Mouse (Mus musculus): ENCODE results near the gene R3hdm4. TPM values are rescaled to one million over a fixed set of nuclear protein-coding genes. Genes with fewer than 3 reads are reported as not detected.

R3hdm4 gene
- polyA plus RNA-seq, 1 experiment, result 162 TPM

DNA sequence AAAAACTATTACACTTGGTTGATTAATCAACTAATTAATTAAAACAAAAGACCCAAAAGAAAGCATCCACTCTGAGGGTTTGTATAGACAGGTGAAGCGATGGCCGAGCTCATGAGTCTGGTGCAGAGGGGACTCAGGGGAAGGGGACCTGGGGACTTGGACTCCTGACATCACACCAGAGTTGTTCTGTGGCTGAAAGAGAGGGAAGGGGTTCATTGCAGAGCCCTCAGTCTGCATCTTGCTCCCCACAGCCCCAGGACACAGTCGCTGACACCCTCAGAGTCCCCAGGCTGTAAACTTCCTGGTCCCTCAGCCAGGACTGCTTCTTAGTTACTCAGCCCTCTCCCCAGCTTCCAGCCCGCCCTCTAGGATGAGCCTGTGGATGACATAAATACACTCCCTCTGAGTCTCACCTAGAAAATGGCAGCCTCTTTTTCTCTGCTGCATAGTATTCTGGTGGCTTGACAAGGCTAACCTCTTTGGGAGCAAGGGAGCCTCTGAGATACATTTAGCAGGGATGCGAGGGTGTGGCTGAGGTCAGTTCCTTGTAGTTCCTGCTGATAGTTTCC is 3.4 kb downstream of the R3hdm4 start:
- WGBS, result 71% methylated on average over 5 of the region's 5 CpGs
- Histone ChIP-seq H3K4me1 (ENCODE audit: control insufficient read depth, insufficient read depth, low read length) (peaks cover 13% of the 10 kb centered on the region), H3K4me3 (replicated peaks; ENCODE audit: extremely low read depth, low read depth, low read length) (no peak overlapping the region)
- TF ChIP-seq CTCF (IDR thresholded peaks at IDR 0.05; ENCODE audit: insufficient read depth, low read length) (no peak), POLR2A (IDR thresholded peaks at IDR 0.05; ENCODE audit: borderline replicate concordance, extremely low read depth, low read depth, low read length) (no peak)
- no peak for DNase-seq

DNA sequence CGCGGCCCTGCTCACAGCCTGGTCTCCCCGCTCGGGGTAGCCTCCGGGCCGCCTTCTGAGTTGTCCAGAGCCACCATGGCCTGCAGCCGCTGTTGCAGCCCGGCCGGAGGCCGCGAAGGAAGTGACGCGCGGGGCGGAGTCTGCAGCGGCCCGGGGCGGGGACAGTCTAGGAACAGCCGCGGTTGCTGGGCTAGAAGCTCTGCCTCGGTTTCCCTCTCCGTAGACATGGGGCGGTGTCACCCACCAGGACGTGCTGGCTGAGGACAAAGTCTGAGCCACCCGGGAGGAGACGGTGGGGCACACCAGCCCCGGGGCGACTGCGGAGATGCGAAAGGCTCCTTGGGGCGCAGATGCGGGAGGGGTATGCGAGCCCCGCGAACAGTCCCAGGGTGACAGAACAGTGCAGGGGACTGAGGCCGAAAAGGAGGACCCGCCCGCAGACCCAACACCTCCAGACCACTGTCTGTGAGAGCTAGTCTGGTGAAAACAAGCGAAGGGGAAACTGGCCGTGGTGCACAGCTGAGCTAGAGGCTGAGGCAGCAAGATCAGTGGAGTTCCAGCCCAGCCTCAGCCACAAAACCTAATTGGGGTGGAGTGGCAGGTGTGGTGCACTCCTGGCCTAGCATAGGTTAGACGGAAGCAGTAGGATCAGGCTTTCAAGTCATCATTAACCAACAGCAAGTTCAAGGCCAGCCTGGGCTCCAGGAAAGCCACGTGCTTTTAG is 4.0 kb downstream of the R3hdm4 start, which contains the start of gene Kiss1r:
Gene Kiss1r, plus strand, starts transcription at position 164 of the 724 bp plus-strand sequence.
- Histone ChIP-seq H3K4me3 (replicated peaks; ENCODE audit: extremely low read depth, low read depth, low read length) (peak within 1 kb of the TSS; percentile 89), H3K4me1 (ENCODE audit: control insufficient read depth, insufficient read depth, low read length) (peaks cover 13% of the 10 kb centered on the region)
- peak; percentile 93 for DNase-seq
- TF ChIP-seq CTCF (IDR thresholded peaks at IDR 0.05; ENCODE audit: insufficient read depth, low read length) (no peak), POLR2A (IDR thresholded peaks at IDR 0.05; ENCODE audit: borderline replicate concordance, extremely low read depth, low read depth, low read length) (peak; percentile 90)
- WGBS, result 2% methylated on average over 42 of the region's 42 CpGs

DNA sequence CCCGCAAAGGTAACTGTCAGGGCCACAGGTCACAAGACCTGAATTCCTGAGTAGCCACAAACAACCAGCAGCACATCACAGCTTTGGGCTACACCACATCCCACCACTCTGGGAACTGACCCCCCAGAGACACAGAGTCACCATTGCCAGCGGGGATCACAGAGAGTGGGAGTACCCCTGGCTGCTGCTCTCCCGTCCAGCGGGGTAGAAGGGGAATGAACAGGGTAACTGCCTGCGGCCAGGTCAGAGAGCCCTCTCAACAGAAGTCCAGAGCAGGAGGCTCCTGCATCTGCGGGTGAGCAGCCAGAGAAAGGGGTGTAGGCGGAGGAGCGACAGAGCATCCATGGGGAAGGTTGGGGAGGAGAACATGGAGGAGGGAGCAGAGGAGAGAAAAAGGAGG is 4.9 kb downstream of the R3hdm4 start:
- peak overlapping the region; percentile 89 for H3K4me3 ChIP-seq (replicated peaks; ENCODE audit: extremely low read depth, low read depth, low read length)
- 4% methylated on average over 8 of the region's 8 CpGs for WGBS
- peaks cover 13% of the 10 kb centered on the region for H3K4me1 ChIP-seq (ENCODE audit: control insufficient read depth, insufficient read depth, low read length)
- TF ChIP-seq POLR2A (IDR thresholded peaks at IDR 0.05; ENCODE audit: borderline replicate concordance, extremely low read depth, low read depth, low read length), result no peak
- no peak for TF ChIP-seq CTCF (IDR thresholded peaks at IDR 0.05; ENCODE audit: insufficient read depth, low read length)
- no peak for DNase-seq

DNA sequence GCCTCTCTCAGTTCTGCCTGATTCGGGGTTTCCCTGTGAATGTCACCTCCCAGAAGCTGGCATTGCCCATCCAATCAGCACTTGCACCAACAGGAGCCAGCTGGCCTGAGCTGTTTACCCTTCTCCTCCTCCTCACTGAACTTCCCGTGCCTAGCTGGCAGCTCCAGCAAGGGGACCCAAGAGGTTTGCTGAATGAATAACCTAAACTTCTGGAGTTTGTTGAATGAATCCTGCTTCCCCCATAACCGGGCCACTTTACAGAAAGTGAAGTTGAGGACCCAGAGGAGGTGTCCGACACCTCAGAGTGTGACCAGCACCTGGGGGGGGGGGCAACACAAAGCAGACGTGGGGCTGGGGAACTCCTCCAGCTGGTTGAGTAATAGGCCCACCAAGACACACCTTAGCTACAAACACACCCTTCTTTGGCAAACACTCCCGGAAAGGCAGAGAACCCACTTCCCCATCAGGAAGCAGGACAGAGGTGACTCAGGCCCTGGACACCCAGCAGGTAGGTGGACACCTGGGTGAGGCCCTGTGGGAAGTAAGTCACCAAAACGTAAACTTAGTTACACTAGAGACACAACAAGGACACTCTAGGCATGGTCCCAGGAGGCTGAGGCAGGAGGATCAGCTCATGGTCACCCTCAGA is 5.9 kb downstream of the R3hdm4 start:
- 49% methylated on average over 7 of the region's 7 CpGs for WGBS
- TF ChIP-seq POLR2A (IDR thresholded peaks at IDR 0.05; ENCODE audit: borderline replicate concordance, extremely low read depth, low read depth, low read length) (no peak), CTCF (IDR thresholded peaks at IDR 0.05; ENCODE audit: insufficient read depth, low read length) (no peak)
- DNase-seq, result no peak
- Histone ChIP-seq H3K4me1 (ENCODE audit: control insufficient read depth, insufficient read depth, low read length) (peaks cover 13% of the 10 kb centered on the region), H3K4me3 (replicated peaks; ENCODE audit: extremely low read depth, low read depth, low read length) (no peak overlapping the region)

DNA sequence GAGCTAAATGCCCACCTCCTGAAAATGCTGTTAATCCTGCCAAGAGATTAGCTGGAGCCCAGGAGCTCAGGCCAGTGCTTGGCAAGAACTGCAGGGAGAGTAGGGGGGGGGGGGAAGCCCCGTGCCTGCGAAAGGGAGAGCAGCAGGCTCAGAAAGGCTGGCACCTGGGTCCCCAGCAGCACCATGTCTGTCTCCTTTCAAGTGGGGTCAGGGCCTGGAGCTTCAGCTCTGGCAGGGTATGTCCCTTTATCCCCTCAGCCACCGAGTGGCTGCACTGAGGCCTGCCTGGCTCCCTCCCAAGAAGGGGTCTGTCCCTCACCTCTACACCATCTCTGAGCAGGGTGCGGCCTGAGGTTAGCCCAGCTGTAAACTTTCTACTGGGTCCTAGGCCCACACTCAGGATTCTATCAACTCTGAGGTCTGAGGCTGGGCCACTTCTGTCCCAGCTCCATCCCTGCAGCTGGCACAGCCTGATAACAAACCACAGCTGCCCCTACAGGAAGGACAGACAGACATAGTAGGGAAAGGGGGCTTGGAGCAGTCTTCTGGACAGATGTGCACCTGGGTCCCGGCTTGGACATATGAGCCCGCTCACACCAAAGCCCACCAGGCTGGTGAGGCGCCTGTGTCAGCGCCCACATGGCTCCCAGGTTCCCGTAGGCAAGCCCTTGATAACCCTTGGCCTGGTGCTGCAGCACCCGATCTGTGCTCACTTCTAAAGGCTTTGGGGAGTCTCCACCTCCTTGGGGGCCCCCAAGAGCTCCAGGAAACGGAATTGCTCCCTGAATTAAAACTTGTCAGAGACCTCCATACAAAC is 6.7 kb downstream of the R3hdm4 start:
- 64% methylated on average over 11 of the region's 11 CpGs for WGBS

DNA sequence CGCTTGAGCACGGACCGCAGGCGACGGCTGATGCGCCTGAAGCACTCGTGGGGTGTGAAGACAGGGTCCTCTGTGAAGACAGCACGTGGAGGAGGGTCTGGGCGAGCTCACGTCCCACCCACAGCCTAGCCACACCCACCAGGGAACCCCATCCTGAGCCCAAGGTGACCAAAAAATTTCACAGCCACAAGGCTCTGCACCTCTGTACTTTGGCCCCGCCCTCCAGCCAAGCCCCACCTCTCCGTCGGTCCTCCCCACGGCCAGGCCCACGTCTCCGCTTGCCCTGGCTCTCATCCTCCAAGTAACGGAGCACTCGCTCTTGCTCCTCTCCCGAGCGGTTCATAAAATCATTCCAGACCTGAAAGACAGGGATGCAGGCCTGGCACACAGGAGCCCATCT is 8.6 kb downstream of the R3hdm4 start:
- H3K4me3 ChIP-seq (replicated peaks; ENCODE audit: extremely low read depth, low read depth, low read length), result no peak overlapping the region
- 77% methylated on average over 20 of the region's 20 CpGs for WGBS
- H3K4me1 ChIP-seq (ENCODE audit: control insufficient read depth, insufficient read depth, low read length), result peaks cover 14% of the 10 kb centered on the region
- no peak for TF ChIP-seq CTCF (IDR thresholded peaks at IDR 0.05; ENCODE audit: insufficient read depth, low read length)
- no peak for TF ChIP-seq POLR2A (IDR thresholded peaks at IDR 0.05; ENCODE audit: borderline replicate concordance, extremely low read depth, low read depth, low read length)
- DNase-seq, result no peak

More for the DNA sequence above, 6.7 kb downstream of the R3hdm4 start:
- no peak for TF ChIP-seq POLR2A (IDR thresholded peaks at IDR 0.05; ENCODE audit: borderline replicate concordance, extremely low read depth, low read depth, low read length)
- TF ChIP-seq CTCF (IDR thresholded peaks at IDR 0.05; ENCODE audit: insufficient read depth, low read length), result no peak
- DNase-seq, result no peak
- peaks cover 14% of the 10 kb centered on the region for H3K4me1 ChIP-seq (ENCODE audit: control insufficient read depth, insufficient read depth, low read length)
- no peak overlapping the region for H3K4me3 ChIP-seq (replicated peaks; ENCODE audit: extremely low read depth, low read depth, low read length)

DNA sequence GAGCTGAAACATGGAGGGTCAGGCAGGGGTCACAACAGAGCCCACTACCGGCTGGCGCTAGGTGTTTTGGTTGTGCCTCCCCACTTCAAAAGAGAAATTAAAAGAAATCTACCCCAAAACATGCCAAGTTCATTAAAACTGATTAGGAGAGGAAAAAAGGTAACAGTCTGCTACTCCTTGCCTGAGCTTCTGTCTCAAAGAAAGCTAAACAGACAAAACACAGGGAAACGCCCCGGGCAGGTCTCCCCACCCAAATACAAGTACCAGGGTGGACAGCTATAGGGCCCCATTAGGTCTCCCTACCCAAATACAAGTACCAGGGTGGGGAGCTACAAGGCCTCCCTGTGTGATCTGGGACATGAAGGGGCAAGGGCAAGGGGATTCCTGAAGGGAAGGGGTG is 10.5 kb downstream of the R3hdm4 start, which contains the start of gene Gm26602:
Gene Gm26602, plus strand, starts transcription at position 301 of the 400 bp plus-strand sequence.
- 96% methylated on average over 4 of the region's 4 CpGs for WGBS
- Histone ChIP-seq H3K4me3 (replicated peaks; ENCODE audit: extremely low read depth, low read depth, low read length) (no peak within 1 kb of the TSS), H3K4me1 (ENCODE audit: control insufficient read depth, insufficient read depth, low read length) (peaks cover 7% of the 10 kb centered on the region)
- TF ChIP-seq CTCF (IDR thresholded peaks at IDR 0.05; ENCODE audit: insufficient read depth, low read length) (no peak), POLR2A (IDR thresholded peaks at IDR 0.05; ENCODE audit: borderline replicate concordance, extremely low read depth, low read depth, low read length) (no peak)
- no peak for DNase-seq

DNA sequence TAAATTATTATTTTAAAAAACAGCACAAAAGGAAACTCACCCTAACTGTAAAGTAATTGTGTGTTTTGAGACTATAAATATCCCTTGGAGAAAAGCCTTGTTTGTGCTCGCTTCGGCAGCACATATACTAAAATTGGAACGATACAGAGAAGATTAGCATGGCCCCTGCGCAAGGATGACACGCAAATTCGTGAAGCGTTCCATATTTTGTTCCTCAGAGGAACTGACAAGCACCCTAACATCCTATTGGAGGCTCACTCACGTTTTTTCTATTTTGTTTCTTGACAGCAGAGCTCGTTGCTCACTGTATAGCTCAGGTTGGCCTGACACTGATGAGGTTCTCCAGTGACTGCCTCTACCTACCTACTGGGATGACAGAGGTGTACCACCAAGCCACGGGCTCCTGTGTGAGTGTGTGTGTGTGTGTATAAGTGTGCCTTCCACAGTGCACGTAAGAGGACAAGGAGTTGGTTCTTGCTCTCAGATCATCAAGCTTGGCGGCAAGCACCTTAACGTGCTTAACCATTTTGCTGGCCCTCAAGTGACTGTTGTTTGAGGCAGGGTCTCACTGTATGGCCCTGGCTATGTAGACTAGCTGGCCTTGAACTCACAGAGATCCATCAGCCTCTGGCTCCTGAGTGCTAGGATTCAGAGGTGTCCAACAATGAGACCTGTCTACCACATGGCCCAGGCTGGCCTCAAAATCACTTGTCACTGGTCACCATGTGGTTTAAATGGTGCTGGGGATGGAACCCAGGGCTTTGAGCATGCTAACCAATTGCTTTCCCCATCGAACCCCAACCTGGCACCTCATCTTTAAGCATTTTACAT is 11.7 kb downstream of the R3hdm4 start:
- TF ChIP-seq POLR2A (IDR thresholded peaks at IDR 0.05; ENCODE audit: borderline replicate concordance, extremely low read depth, low read depth, low read length), result no peak
- TF ChIP-seq CTCF (IDR thresholded peaks at IDR 0.05; ENCODE audit: insufficient read depth, low read length), result no peak

More for the DNA sequence above, 11.7 kb downstream of the R3hdm4 start:
- peak; percentile 46 for DNase-seq
- Histone ChIP-seq H3K4me3 (replicated peaks; ENCODE audit: extremely low read depth, low read depth, low read length) (no peak overlapping the region), H3K4me1 (ENCODE audit: control insufficient read depth, insufficient read depth, low read length) (peaks cover 3% of the 10 kb centered on the region)
- WGBS, result 22% methylated on average over 14 of the region's 14 CpGs
